Mouse (Mus musculus): ENCODE results near the gene Veph1. TPM values are rescaled to one million over a fixed set of nuclear protein-coding genes. Genes with fewer than 3 reads are reported as not detected.

Veph1 gene
- polyA plus RNA-seq, 1 experiment from 2014 or later: 6.6 TPM

GRCm38 (mm10) chr3:66087608-66088007 is 209.0 kb downstream of the Veph1 start:
- ATAC-seq (ENCODE audit: low read depth): no peak
- 77% methylated on average over 7 of the region's 7 CpGs for WGBS

GRCm38 (mm10) chr3:66083856-66084255 is 212.8 kb downstream of the Veph1 start:
- no peak for ATAC-seq (ENCODE audit: low read depth)
- WGBS: 83% methylated on average over 3 of the region's 3 CpGs

More at GRCm38 (mm10) chr3:66087608-66088007, 209.0 kb downstream of the Veph1 start:
- H3K27me3 ChIP-seq (ENCODE audit: control insufficient read depth, insufficient read depth, low read depth, low read length): no peaks in the 10 kb centered on the region
- no peak overlapping the region for H3K4me2 ChIP-seq (ENCODE audit: low read depth, low read length)
- H3K9me3 ChIP-seq (ENCODE audit: control insufficient read depth, low read length): no peaks in the 10 kb centered on the region
- no peaks in the 10 kb centered on the region for H3K4me1 ChIP-seq (replicated peaks; ENCODE audit: control insufficient read depth, insufficient read depth, low read length)
- H3K27ac ChIP-seq (ENCODE audit: low read length): no peak overlapping the region
- no peak overlapping the region for H3K4me3 ChIP-seq (ENCODE audit: low read length)
- H3K36me3 ChIP-seq (ENCODE audit: control insufficient read depth, insufficient read depth, low read length): no peaks in the 10 kb centered on the region
- no peak overlapping the region for H3K9ac ChIP-seq (ENCODE audit: low read length)

GRCm38 (mm10) chr3:66083407-66083806 is 213.2 kb downstream of the Veph1 start:
- Histone ChIP-seq H3K9me3 (ENCODE audit: control insufficient read depth, low read length) (no peaks in the 10 kb centered on the region), H3K27me3 (ENCODE audit: control insufficient read depth, insufficient read depth, low read depth, low read length) (no peaks in the 10 kb centered on the region), H3K4me1 (replicated peaks; ENCODE audit: control insufficient read depth, insufficient read depth, low read length) (0 out of 2 replicates have a peak, but pooled peaks cover 2% of the 10 kb centered on the region), H3K36me3 (ENCODE audit: control insufficient read depth, insufficient read depth, low read length) (no peaks in the 10 kb centered on the region), H3K4me3 (ENCODE audit: low read length) (no peak overlapping the region), H3K27ac (ENCODE audit: low read length) (no peak overlapping the region), H3K9ac (ENCODE audit: low read length) (no peak overlapping the region), H3K4me2 (ENCODE audit: low read depth, low read length) (no peak overlapping the region)
- no peak for ATAC-seq (ENCODE audit: low read depth)
- WGBS: 55% methylated on average over 5 of the region's 5 CpGs

More at GRCm38 (mm10) chr3:66083856-66084255, 212.8 kb downstream of the Veph1 start:
- Histone ChIP-seq H3K27ac (ENCODE audit: low read length) (no peak overlapping the region), H3K9me3 (ENCODE audit: control insufficient read depth, low read length) (no peaks in the 10 kb centered on the region), H3K36me3 (ENCODE audit: control insufficient read depth, insufficient read depth, low read length) (no peaks in the 10 kb centered on the region), H3K27me3 (ENCODE audit: control insufficient read depth, insufficient read depth, low read depth, low read length) (no peaks in the 10 kb centered on the region), H3K4me3 (ENCODE audit: low read length) (no peak overlapping the region), H3K4me2 (ENCODE audit: low read depth, low read length) (no peak overlapping the region), H3K4me1 (replicated peaks; ENCODE audit: control insufficient read depth, insufficient read depth, low read length) (0 out of 2 replicates have a peak, but pooled peaks cover 2% of the 10 kb centered on the region), H3K9ac (ENCODE audit: low read length) (no peak overlapping the region)

- no peak overlapping the region for H3K9ac ChIP-seq (ENCODE audit: low read length)
- H3K27ac ChIP-seq (ENCODE audit: low read length): no peak overlapping the region
- H3K4me1 ChIP-seq (replicated peaks; ENCODE audit: control insufficient read depth, insufficient read depth, low read length): 0 out of 2 replicates have a peak, but pooled peaks cover 2% of the 10 kb centered on the region
- H3K36me3 ChIP-seq (ENCODE audit: control insufficient read depth, insufficient read depth, low read length): no peaks in the 10 kb centered on the region
- no peak overlapping the region for H3K4me3 ChIP-seq (ENCODE audit: low read length)
- no peaks in the 10 kb centered on the region for H3K27me3 ChIP-seq (ENCODE audit: control insufficient read depth, insufficient read depth, low read depth, low read length)
- no peak for ATAC-seq (ENCODE audit: low read depth)
- WGBS: 81% methylated on average over 4 of the region's 4 CpGs
- no peaks in the 10 kb centered on the region for H3K9me3 ChIP-seq (ENCODE audit: control insufficient read depth, low read length)
- H3K4me2 ChIP-seq (ENCODE audit: low read depth, low read length): no peak overlapping the region
Measured at GRCm38 (mm10) chr3:66082975-66083374, 213.7 kb downstream of the Veph1 start.

- no peaks in the 10 kb centered on the region for H3K9me3 ChIP-seq (ENCODE audit: control insufficient read depth, low read length)
- no peak overlapping the region for H3K4me2 ChIP-seq (ENCODE audit: low read depth, low read length)
- H3K27ac ChIP-seq (ENCODE audit: low read length): no peak overlapping the region
- H3K4me1 ChIP-seq (replicated peaks; ENCODE audit: control insufficient read depth, insufficient read depth, low read length): 0 out of 2 replicates have a peak, but pooled peaks cover 2% of the 10 kb centered on the region
- no peak overlapping the region for H3K4me3 ChIP-seq (ENCODE audit: low read length)
- H3K9ac ChIP-seq (ENCODE audit: low read length): no peak overlapping the region
- H3K36me3 ChIP-seq (ENCODE audit: control insufficient read depth, insufficient read depth, low read length): no peaks in the 10 kb centered on the region
- WGBS: 52% methylated on average over 3 of the region's 3 CpGs
- ATAC-seq (ENCODE audit: low read depth): no peak
- no peaks in the 10 kb centered on the region for H3K27me3 ChIP-seq (ENCODE audit: control insufficient read depth, insufficient read depth, low read depth, low read length)
Measured at GRCm38 (mm10) chr3:66081363-66081736, 215.3 kb downstream of the Veph1 start.

- Histone ChIP-seq H3K9ac (ENCODE audit: low read length) (no peak overlapping the region), H3K9me3 (ENCODE audit: control insufficient read depth, low read length) (no peaks in the 10 kb centered on the region), H3K4me2 (ENCODE audit: low read depth, low read length) (no peak overlapping the region), H3K4me3 (ENCODE audit: low read length) (no peak overlapping the region), H3K27ac (ENCODE audit: low read length) (no peak overlapping the region), H3K27me3 (ENCODE audit: control insufficient read depth, insufficient read depth, low read depth, low read length) (no peaks in the 10 kb centered on the region), H3K4me1 (replicated peaks; ENCODE audit: control insufficient read depth, insufficient read depth, low read length) (0 out of 2 replicates have a peak, but pooled peaks cover 2% of the 10 kb centered on the region), H3K36me3 (ENCODE audit: control insufficient read depth, insufficient read depth, low read length) (no peaks in the 10 kb centered on the region)
- 79% methylated on average over 3 of the region's 4 CpGs for WGBS
- no peak for ATAC-seq (ENCODE audit: low read depth)
Measured at GRCm38 (mm10) chr3:66080631-66081362, 215.8 kb downstream of the Veph1 start.

- Histone ChIP-seq H3K27me3 (ENCODE audit: control insufficient read depth, insufficient read depth, low read depth, low read length) (no peaks in the 10 kb centered on the region), H3K9me3 (ENCODE audit: control insufficient read depth, low read length) (no peaks in the 10 kb centered on the region), H3K4me1 (replicated peaks; ENCODE audit: control insufficient read depth, insufficient read depth, low read length) (0 out of 2 replicates have a peak, but pooled peaks cover 2% of the 10 kb centered on the region), H3K36me3 (ENCODE audit: control insufficient read depth, insufficient read depth, low read length) (no peaks in the 10 kb centered on the region), H3K9ac (ENCODE audit: low read length) (no peak overlapping the region), H3K4me2 (ENCODE audit: low read depth, low read length) (no peak overlapping the region), H3K27ac (ENCODE audit: low read length) (no peak overlapping the region), H3K4me3 (ENCODE audit: low read length) (no peak overlapping the region)
- 73% methylated on average over 4 of the region's 4 CpGs for WGBS
- ATAC-seq (ENCODE audit: low read depth): no peak
Measured at GRCm38 (mm10) chr3:66079886-66080285, 216.8 kb downstream of the Veph1 start.

- peak; percentile 49; the same call in 1 of the 2 replicates for ATAC-seq (ENCODE audit: low read depth)
- Histone ChIP-seq H3K4me3 (ENCODE audit: low read length) (no peak overlapping the region), H3K9ac (ENCODE audit: low read length) (no peak overlapping the region), H3K4me1 (replicated peaks; ENCODE audit: control insufficient read depth, insufficient read depth, low read length) (0 out of 2 replicates have a peak, but pooled peaks cover 2% of the 10 kb centered on the region), H3K27ac (ENCODE audit: low read length) (no peak overlapping the region), H3K36me3 (ENCODE audit: control insufficient read depth, insufficient read depth, low read length) (no peaks in the 10 kb centered on the region), H3K27me3 (ENCODE audit: control insufficient read depth, insufficient read depth, low read depth, low read length) (no peaks in the 10 kb centered on the region), H3K4me2 (ENCODE audit: low read depth, low read length) (no peak overlapping the region), H3K9me3 (ENCODE audit: control insufficient read depth, low read length) (no peaks in the 10 kb centered on the region)
- WGBS: 46% methylated on average over 6 of the region's 6 CpGs
Measured at GRCm38 (mm10) chr3:66078898-66079537, 217.6 kb downstream of the Veph1 start.

- Histone ChIP-seq H3K4me3 (ENCODE audit: low read length) (no peak overlapping the region), H3K4me1 (replicated peaks; ENCODE audit: control insufficient read depth, insufficient read depth, low read length) (0 out of 2 replicates have a peak, but pooled peaks cover 2% of the 10 kb centered on the region), H3K4me2 (ENCODE audit: low read depth, low read length) (no peak overlapping the region), H3K9me3 (ENCODE audit: control insufficient read depth, low read length) (no peaks in the 10 kb centered on the region), H3K9ac (ENCODE audit: low read length) (no peak overlapping the region), H3K27ac (ENCODE audit: low read length) (no peak overlapping the region), H3K27me3 (ENCODE audit: control insufficient read depth, insufficient read depth, low read depth, low read length) (no peaks in the 10 kb centered on the region), H3K36me3 (ENCODE audit: control insufficient read depth, insufficient read depth, low read length) (no peaks in the 10 kb centered on the region)
- WGBS: 59% methylated on average over 12 of the region's 23 CpGs
- no peak for ATAC-seq (ENCODE audit: low read depth)
Measured at GRCm38 (mm10) chr3:66078026-66078721, 218.5 kb downstream of the Veph1 start.
